Mouse (Mus musculus): ENCODE data around the gene Rapsn. TPM values are rescaled to one million over a fixed set of nuclear protein-coding genes. Genes with fewer than 3 reads are reported as not detected.

Gene Rapsn
- total RNA-seq, 2 experiments from 2014 or later, result 23.1 to 26.0 TPM

DNA sequence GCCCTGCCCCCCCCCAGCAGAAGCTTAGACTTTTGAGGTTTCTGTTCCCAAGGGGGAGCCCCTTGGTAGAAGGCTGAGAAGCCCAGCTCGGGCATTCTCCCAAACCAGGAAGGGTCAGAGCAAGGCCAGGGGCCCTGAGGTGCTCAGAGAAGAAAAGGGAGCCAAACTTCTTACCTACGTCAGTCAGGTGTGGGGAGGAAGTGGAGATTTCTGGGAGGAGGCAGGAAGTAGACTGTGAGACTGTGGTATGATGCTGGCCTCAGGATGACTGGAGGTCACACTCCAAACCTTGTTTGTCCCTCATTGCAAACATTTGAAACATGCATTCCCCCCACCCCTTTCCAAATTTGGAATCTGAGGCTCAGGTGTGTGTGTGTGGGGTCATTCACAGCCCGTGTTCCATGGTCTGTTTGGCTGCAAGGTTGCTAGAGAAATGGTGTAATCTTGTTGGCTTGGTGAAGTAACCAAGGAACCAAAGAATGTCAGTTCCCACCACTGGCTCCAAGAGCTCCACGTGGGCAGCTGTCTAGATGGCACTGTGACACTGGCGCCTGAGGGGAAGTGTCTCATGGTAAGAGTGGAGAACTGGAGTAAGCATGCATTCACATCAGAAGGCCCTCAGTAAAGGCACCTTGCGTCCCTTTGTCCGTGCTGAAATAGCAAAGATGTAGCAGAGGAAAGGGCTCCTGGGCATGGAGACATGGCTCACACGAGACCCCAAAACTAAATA lies 45.5 kb downstream of the Rapsn start:
- DNase-seq, result no peak

GRCm38 (mm10) chr2:91081775-91082695 lies 46.6 kb downstream of the Rapsn start, which contains the start of gene Spi1:
Spi1 (plus strand) TSS chr2:91082390.
- no peak for DNase-seq

- peak; percentile 65 for DNase-seq
Observed at GRCm38 (mm10) chr2:91082844-91083243, 47.4 kb downstream of the Rapsn start.

GRCm38 (mm10) chr2:91083366-91083940 lies 48.0 kb downstream of the Rapsn start:
- no peak for DNase-seq

GRCm38 (mm10) chr2:91084179-91084820 lies 48.9 kb downstream of the Rapsn start:
- DNase-seq, result peak; percentile 81

DNA sequence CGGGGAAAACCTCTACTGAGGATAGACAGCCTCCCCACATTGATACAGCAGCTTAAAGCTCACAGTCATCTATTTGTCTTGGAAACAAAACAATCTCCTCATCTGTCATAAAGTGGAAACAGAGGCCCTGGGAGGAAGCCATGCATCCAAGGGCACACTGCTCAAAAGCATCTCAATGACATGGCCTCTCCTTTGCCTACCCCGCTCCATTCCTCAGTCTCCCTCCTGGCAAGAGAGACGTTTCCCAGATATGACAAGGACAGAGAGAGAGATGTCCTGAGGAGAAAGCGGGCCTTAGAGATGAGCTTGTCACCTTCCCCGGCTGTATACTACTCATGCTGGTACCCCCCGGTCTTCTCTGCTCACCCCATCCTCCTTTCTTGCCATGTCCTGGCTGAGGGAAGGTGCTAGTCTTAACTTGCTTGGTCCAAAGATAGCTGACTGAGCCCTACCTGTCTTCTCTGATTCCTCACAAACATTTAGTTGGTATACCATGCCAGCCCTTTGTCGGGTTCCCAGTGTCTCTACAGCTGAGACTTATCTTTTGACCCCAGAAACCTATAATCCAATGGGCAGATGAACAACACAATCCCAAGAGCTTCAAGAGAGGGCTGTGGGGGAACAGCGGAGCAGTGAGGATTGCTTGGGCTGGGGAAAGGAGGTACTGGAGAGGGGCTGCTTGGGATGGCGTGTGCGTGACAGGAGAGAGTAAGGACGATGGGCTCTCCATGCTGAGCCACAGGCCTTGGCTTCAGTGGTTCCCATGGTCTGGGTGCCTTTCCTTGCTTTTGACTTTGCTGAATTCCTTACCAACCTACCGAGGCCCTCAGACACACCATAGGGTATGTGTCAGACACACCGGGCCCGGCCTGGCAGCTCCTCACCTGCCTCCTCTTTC lies 50.3 kb downstream of the Rapsn start:
- DNase-seq, result no peak

- DNase-seq, result no peak
Observed at GRCm38 (mm10) chr2:91086392-91087237, 51.2 kb downstream of the Rapsn start.

- DNase-seq, result no peak
Observed at GRCm38 (mm10) chr2:91087453-91087852, 52.0 kb downstream of the Rapsn start.

- DNase-seq, result no peak
Observed at GRCm38 (mm10) chr2:91088987-91089386, 53.6 kb downstream of the Rapsn start.

GRCm38 (mm10) chr2:91090208-91090607 lies 54.8 kb downstream of the Rapsn start:
- no peak for DNase-seq

DNA sequence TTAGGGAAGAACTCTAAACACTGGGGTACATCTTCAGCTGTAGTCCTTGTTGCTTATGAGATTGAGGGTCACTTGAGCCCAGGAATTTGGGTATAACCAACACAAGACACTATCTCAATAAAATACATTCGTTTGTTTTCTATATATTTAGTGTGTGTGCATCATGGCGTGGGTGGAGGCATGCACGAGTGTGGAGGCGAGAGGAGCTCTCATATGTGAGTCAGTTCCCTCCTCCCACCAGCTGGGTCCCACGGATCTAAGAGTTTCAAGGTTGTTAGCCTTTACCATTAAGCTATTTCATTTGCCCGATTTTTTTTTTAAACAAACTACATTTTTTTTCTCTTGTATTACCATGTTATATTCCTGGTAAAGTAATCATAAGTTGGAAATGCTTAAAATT lies 55.4 kb downstream of the Rapsn start:
- no peak for DNase-seq

Other genes starting within 250 kb of the Rapsn start
- gene Mtch2, start 188.5 kb upstream of the Rapsn start, total RNA-seq (2021), result 100 to 1,000 TPM; 164 to 165 TPM
- 1 to 10 TPM; 3.2 to 4.3 TPM for gene C1qtnf4, start 149.8 kb upstream of the Rapsn start, total RNA-seq (2021)
- 10 to 100 TPM; 12.1 to 15.4 TPM for gene Kbtbd4, start 130.9 kb upstream of the Rapsn start, total RNA-seq (2021)
- gene Ndufs3, start 130.8 kb upstream of the Rapsn start, total RNA-seq (2021), result 100 to 1,000 TPM; 455 to 488 TPM
- gene Celf1, start 95.2 kb upstream of the Rapsn start, total RNA-seq (2021), result 10 to 100 TPM; 39.5 to 54.5 TPM
- 100 to 1,000 TPM; 223 to 225 TPM for gene Psmc3, start 18.4 kb downstream of the Rapsn start, total RNA-seq (2021)
- gene Slc39a13, start 34.8 kb downstream of the Rapsn start, total RNA-seq (2021), result 10 to 100 TPM; 21.8 to 22.5 TPM
- gene Spi1, start 46.8 kb downstream of the Rapsn start, total RNA-seq (2021), result 1 to 10 TPM in 1 of 2 experiments, under 1 TPM in 1; 0.95 to 1.6 TPM
- not detected for gene Mybpc3, start 82.5 kb downstream of the Rapsn start, total RNA-seq (2021)
- gene Madd, start 148.2 kb downstream of the Rapsn start, total RNA-seq (2021), result 1 to 10 TPM; 3.6 to 3.9 TPM
- 10 to 100 TPM; 15.6 to 16.7 TPM for gene Nr1h3, start 167.2 kb downstream of the Rapsn start, total RNA-seq (2021)
- 10 to 100 TPM; 11.7 to 12.6 TPM for gene Acp2, start 167.3 kb downstream of the Rapsn start, total RNA-seq (2021)
- gene Ddb2, start 201.4 kb downstream of the Rapsn start, total RNA-seq (2021), result 1 to 10 TPM; 2.2 to 2.6 TPM
- gene Pacsin3, start 220.3 kb downstream of the Rapsn start, total RNA-seq (2021), result 100 to 1,000 TPM; 265 to 364 TPM
- gene Arfgap2, start 229.4 kb downstream of the Rapsn start, total RNA-seq (2021), result 100 to 1,000 TPM; 100 to 119 TPM

Measured in gastrocnemius, postnatal 25 days (tissue).